Mouse (Mus musculus) frontal cortex, postnatal 14 days (tissue): Measurements from ENCODE around the gene Spag17.
A peak's percentile ranks its signal among the peaks of the same experiment; 100 is the strongest.

Experiments used
- DNase-seq, 2 experiments: peaks; one replicate each; pipeline ENCODE4 v3.0.0; 2022; ENCODE audit warnings: low spot score in 2 of 2

Gene Spag17

GRCm38 (mm10) chr3:100162315-100163105 is 277.3 kb downstream of the Spag17 start, which contains the start of the genes Gdap2 and Wdr3:
Gene Gdap2 (plus strand): TSS chr3:100162381.
Gene Wdr3 (minus strand): TSS chr3:100162407.
- DNase-seq = peak; percentile 89 to 93

- DNase-seq = no peak
Measured at GRCm38 (mm10) chr3:100163556-100163955, 278.4 kb downstream of the Spag17 start.

GRCm38 (mm10) chr3:100164991-100165390 is 279.8 kb downstream of the Spag17 start:
- no peak for DNase-seq

- DNase-seq = no peak
Measured at GRCm38 (mm10) chr3:100176031-100176430, 290.8 kb downstream of the Spag17 start.

- DNase-seq = no peak
Measured at GRCm38 (mm10) chr3:100180471-100180870, 295.3 kb downstream of the Spag17 start.

- DNase-seq = peak in 1 of 2 experiments; percentile 54
Measured at GRCm38 (mm10) chr3:100189444-100189843, 304.2 kb downstream of the Spag17 start.

- DNase-seq = no peak
Measured at GRCm38 (mm10) chr3:100189861-100190260, 304.7 kb downstream of the Spag17 start.
